Mouse (Mus musculus) embryo, embryonic 10 days (tissue): ENCODE measurements around the gene Spindoc.

Experiments used
- DNase-seq: peaks from one replicate; pipeline ENCODE4 v3.0.0-alpha.2; 2015; ENCODE audit warnings: low spot score

The Spindoc gene

DNA sequence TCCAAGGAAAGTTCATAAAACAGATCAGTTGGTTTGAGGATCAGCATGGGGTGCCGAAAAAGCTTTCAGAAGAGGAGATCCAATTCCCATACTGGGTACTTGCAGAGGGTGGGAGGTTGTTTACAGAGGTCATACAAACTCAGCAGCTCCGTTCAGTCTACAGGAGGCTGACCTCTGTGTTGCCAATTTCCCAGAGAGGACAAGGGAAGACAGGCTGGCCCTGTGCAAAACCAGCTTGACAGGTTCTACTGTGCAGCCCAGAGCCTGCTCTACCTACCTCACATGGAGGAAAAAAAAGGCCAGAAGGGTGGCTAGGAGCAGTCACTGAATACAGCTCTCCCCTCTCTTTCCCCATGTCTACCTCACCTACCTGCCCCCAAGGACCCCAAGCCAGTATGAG is 48.7 kb downstream of the Spindoc start:
- no peak for DNase-seq

- DNase-seq = no peak
Measured at GRCm38 (mm10) chr19:7321391-7321790, 61.4 kb downstream of the Spindoc start.

- no peak for DNase-seq
Measured at GRCm38 (mm10) chr19:7320181-7320580, 62.6 kb downstream of the Spindoc start.

DNA sequence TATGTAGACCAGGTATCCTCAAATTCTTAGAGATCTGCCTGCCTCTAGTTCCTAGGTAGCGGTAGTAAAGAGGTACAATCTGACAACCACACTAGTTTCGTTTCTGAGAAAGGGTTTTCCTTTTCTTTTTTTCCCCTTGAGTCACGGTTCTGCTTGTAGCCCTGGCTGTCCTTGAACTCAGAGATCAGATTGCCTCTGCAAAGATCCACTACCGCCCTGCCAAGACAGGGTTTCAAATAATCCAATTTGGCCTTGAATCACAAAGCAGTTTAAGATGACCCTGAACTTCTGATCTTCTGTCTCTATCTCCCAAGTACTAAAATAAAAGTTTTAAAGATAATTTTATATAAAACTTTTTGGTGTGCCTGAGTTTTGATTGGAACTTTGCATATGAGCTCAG is 65.1 kb downstream of the Spindoc start:
- DNase-seq = no peak

DNA sequence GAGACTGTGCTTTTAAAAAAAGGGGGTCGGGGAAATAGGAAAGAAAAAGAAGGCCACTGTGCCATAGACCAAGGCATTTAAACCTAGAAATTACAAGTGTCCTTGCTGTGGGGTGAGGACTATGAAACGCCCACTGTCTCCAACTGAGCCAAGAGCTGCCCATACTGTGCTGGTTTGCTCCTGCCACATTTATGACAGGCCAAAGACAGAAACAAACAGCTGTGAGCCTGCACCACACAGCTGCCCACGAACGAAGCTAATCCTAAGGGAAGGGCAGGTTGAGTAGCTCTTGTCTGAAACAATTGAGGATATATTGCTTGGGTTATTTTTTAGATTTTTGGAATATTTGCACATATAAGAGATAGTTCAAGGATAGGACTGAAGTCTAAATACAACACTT is 66.0 kb downstream of the Spindoc start:
- DNase-seq = no peak

DNA sequence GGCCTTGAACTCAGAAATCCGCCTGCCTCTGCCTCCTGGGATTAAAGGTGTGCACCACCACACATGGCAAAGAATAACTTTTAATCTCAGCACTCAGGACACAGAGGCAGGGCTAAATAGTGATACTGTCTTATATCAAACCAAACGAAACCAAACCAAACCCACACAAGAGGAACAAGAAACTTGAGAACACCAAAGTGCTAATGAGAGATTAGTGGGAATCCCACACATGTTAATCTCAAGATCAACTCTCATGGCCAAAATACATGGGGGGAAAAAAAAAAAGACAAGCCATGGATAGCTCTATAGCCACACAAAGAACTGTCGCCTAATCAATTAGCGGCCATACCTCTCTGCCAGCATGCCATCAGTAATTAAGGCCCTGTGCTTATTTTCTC is 67.2 kb downstream of the Spindoc start:
- no peak for DNase-seq

DNA sequence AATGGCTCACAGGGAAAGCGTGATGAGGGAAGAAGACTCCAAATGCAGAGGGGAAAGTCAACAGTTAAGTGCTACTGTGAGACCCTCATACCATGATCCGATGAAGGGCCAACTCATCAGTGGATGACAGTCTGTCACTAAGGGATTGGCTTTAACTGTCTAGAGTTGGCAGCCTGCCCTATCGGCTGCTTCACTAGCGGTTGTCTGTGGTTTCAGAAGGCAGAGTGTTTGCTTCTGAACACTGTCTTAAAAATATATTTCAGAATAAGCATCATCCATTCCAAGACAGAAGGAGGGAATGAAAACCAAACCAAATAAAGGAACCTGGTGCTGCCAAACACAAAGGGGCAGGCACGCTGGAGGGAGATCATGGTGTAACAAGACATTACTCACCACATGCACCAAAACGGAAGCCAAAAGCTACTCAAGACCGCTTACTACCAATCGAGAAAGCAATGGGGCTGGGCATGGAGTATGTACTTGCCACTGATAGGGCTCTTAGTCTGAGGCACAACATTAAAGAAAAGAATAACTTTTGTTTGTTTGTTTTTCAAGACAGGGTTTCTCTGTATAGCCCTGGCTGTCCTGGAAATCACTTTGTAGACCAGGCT is 67.7 kb downstream of the Spindoc start:
- DNase-seq = no peak

- no peak for DNase-seq
Measured at GRCm38 (mm10) chr19:7313660-7314059, 69.1 kb downstream of the Spindoc start.

- peak; percentile 16 for DNase-seq
Measured at GRCm38 (mm10) chr19:7311306-7311705, 71.5 kb downstream of the Spindoc start.

DNA sequence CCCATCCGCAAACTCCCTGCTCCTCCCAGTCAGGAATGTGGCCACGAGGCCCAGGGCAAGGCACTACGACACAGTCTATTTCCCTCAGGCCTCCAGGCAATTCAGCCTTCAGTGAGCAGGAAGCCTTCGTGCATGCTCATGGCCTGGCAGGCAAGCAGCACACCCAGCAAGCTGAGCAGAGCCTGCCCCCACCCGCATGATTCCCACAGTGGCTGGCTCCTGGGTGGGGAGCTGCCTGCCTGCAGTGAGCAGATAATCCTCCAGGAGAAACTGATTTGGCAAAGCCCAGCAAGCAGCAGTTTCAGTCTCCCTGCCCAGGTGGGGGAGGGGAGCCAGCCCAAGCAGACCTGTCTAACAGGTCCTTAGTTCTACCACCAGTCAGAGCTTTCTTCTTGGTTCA is 72.1 kb downstream of the Spindoc start:
- peak; percentile 59 for DNase-seq

DNA sequence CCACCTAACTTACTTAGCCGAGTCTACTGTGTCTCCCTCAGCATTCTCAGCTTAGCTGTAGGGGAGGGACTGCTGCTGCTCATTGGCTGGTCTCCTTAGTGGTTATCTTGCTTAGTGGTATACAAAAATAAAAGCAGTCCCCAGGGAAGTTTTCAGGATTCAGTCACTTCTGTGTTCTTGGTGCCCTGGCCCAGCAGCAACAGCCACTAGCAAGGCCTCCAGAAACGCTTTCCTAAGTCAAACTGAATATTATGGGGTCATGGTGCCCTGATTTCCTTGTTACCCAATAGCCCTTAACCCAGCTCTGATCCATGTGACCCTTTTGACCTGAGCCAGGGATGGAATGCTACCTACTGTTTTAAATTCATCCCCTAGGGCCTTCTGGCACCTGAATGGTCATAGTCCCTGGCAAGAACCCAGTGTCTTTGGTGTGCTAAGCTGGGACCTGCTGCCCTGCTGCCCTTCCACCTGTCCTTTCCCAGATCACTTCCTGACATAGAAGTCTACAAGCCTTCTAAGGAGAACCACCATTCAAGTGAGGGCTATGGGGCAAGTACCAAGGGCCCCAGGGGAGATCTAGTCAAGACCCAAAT is 73.0 kb downstream of the Spindoc start:
- DNase-seq = no peak

GRCm38 (mm10) chr19:7307995-7308770 is 74.6 kb downstream of the Spindoc start:
- DNase-seq = peak; percentile 37

GRCm38 (mm10) chr19:7306968-7307367 is 75.8 kb downstream of the Spindoc start:
- DNase-seq = peak; percentile 29

DNA sequence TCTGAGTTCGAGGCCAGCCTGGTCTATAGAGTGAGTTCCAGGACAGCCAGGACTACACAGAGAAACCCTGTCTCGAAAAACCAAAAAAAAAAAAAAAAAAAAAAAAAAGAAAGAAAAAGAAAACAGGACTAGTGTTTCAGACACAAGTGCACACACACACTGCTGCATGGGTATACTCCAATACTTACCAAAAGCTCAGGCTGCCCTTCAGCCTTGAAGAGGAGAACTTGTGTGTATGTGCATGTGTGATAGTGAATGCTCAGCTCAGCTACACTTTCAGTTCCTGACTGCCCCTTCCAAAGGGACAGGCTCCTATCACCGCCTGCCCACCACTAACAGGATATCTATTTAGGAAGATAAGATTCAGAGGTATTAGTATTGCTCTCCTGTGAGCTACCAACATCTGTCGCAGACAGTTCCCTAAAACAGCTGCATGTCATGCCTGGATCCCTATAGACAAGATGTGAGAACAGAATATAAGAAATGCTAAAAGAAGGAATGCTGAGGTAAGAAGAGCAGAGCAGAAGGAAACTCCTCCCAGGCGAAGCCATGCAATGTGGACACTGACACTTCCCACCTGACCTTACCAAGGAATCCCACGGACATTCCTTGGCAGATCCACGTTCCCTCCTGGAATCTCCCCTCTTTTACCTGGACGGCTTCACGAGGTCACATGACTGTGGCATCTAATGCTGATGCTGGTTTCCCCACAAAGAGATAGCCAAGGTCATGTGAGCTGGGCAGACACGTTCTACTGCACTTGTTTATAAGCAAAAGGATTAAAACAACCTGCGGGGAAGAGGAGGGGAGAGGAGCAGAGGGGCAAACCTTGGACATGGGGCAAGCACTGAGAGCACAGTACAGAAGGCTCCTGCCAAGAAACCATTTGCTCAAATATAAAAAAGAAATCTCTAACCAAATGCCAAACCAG is 77.1 kb downstream of the Spindoc start:
- DNase-seq = no peak

DNA sequence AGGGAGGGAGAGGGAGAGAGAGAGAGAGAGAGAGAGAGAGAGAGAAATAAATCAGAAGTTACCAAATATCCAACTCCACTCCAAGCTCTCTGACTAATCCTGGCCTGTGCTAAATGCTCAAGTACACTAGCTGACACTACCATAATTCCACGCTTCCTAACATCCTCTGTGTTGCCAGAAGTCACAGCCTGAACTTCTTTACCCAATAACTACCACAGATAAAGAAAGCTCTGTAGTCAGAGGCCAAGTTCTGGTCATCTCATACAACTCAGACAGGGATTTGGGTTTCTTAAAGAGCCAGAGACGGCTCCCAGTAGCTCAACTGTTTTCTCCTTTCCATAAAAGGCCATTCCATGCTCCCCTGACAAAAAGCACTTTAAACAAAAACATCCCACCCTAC is 78.0 kb downstream of the Spindoc start:
- DNase-seq = no peak
